Mouse (Mus musculus) left cerebral cortex, postnatal 14 days (tissue): ENCODE results near the gene Ap1ar. TPM values are rescaled to one million over a fixed set of nuclear protein-coding genes. Genes with fewer than 3 reads are reported as not detected.
A peak's percentile ranks its signal among the peaks of the same experiment; 100 is the strongest.

ENCODE experiments used
- DNase-seq, 2 experiments: peaks; one replicate each; pipeline ENCODE4 v3.0.0; 2021 to 2022; ENCODE audit warnings: low spot score in 2 of 2, mixed read lengths in 1 of 2
- intact Hi-C: fragments of 180-260 bp; cut with DNase I; formaldehyde crosslinking; loops from one replicate; pipeline ENCODE4 v1.15.1; 2025
- long read RNA-seq, 2 experiments: library from polyadenylated mRNA; stranded (forward); transcript quantifications; one replicate each; pipeline ENCODE4 v2.0.0; 2021
- total RNA-seq, 2 experiments: library from RNA; stranded (reverse); gene quantifications; 2 replicates each; pipeline ENCODE4 v1.2.3; 2021

Gene Ap1ar
- total RNA-seq, result 10 to 100 TPM; 71.3 to 74.1 TPM
- long read RNA-seq, experiment 1, transcript Ap1ar-201 (10 exons, 2,662 nt), result minor isoform, 13 of 56 reads
- long read RNA-seq, experiment 1, transcript Ap1ar-210 (9 exons, 2,580 nt), result major isoform, 36 of 56 reads
- long read RNA-seq, experiment 1, partial matches to known transcripts, result 0 of 56 reads
- long read RNA-seq, experiment 1, other reads (novel, unspliced or antisense), result 6 of 56 reads
- long read RNA-seq, experiment 2, transcript Ap1ar-210 (9 exons, 2,580 nt), result major isoform, 42 of 64 reads
- long read RNA-seq, experiment 2, transcript Ap1ar-201 (10 exons, 2,662 nt), result minor isoform, 11 of 64 reads
- long read RNA-seq, experiment 2, partial matches to known transcripts, result 3 of 64 reads
- long read RNA-seq, experiment 2, other reads (novel, unspliced or antisense), result 4 of 64 reads

DNA sequence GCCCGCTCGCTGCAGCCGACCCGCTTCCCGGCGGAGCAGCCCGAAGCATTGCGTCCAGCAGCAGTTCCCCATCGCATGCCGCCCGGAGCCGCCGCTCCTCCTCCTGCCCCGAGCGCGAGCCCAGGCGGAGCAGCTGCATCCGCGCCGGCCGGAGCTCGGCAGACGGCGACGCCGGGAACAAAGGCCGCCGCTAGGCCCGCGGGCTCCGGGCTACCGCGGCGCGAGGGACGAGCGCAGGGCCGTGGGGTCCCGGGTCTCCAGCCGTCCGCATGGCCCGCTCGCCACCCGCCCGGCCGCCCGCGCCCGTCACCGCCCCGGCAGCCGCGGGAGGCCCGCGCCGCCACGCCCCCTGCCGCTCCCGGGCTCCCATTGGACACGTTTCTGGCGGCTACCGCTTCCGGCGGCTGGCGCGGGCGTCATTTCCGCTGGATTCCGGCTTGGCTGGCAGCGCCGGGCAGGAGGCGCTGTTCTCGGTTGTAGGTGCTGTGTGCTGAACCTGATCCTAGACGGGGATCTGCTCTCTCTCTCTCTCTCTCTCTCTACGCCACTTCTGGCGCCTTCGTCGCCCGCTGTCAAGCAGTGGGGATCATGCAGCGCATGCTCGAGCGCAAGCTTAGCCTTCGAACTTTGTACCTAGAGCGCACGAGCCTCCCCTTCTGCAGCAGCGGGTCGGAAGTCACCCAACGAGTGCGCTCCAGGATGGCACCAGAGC is at the start of gene Ap1ar:
Ap1ar (minus strand) TSS at position 370 of the 712 bp plus-strand sequence.
- peak; percentile 97 for DNase-seq
- intact Hi-C loops, result loop anchor here (10.0 kb wide), 1 partner anchor 213 kb away; no protein-coding TSS in a partner anchor

GRCm38 (mm10) chr3:127881684-127882083 is 44.4 kb upstream of the Ap1ar start:
- intact Hi-C loops, result no loop called here
- DNase-seq, result no peak

DNA sequence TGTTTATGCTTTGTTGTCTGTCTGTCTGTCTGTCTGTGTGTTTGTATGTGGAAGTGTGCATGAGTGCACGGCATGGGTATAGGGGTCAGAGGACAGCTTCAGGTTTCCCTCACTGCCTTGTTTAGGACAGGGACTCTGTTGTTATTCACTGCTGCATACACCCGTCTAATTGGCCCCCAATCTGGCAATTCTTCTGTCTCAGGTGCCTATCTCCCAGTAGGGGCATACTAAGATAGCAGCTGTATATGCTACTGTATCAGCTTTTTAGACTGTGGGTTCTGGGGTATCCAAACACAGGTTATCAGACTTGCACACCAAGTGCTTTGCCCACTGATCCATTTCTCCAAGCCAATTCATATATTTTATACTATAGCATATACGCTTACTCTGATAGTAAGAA is 42.6 kb upstream of the Ap1ar start:
- no peak for DNase-seq
- intact Hi-C loops, result no loop called here

- intact Hi-C loops, result no loop called here
- no peak for DNase-seq
These were observed 38.2 kb upstream of the Ap1ar start for GRCm38 (mm10) chr3:127875509-127875908.

DNA sequence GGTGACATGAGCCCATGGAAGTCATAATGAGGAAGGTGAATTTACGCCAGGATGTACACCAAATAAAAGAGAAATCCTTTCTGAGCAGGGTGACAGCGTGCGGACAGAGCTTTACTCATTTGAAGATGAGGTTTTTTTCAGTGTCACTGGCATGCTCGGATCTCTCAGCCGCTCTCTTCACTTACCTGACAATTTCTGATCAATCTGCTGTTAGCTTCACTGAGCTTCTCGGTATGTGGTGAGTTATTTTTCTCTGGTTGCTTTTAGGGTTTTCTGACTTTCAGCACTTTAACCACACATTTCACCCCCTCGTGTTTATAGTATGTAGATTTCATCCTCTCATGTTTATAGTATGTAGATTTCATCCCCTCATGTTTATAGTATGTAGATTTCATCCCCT is 37.7 kb upstream of the Ap1ar start:
- intact Hi-C loops, result no loop called here
- no peak for DNase-seq

DNA sequence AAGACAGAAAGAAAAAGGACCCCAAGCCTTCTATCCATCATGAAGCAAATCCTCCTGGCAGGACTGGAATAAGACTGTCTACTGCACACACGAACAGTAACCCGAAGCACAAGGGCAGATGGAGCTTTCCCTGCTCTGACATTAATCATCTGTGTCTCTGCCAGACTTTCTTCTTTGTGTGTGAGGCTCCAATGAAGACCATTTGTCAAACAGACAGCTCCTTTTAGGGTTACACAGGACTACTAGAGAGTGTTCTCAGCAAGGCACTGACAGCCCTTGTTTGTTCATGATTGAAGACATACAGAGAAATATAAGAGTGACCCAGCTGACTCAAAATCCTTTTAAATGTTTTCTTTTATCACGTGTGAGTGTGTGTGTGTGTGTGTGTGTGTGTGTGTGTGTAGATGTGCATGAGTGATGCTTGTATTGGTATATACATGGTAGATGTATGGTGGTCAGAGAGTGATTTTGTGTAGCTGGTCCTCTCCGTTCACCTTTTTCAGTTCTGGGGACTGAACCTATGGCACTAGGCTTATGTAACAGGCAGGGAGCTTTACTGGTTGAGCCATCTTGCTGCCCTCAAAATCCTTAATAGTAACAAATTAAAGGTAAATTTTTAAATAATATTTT is 37.0 kb upstream of the Ap1ar start:
- no peak for DNase-seq
- intact Hi-C loops, result no loop called here

DNA sequence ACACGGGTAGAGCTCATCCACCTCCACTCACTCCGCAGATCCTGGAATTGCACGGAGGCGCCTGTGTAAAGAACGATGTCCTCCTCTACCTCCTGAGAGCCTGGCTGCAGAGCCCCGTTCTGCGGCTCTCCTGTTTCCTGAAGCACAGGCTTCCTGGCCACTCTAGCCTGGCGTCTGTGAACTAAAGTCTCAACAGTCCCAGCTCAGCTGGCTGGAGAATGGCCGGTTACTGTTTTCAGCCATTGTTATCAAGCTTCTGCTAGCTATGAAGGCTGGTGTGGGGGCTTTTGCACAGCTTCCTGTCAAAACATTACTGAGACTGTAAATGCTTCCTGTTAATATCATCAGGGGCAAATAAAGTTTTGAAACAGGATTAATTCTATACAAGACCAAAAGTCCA is 34.3 kb upstream of the Ap1ar start:
- DNase-seq, result no peak
- intact Hi-C loops, result no loop called here

DNA sequence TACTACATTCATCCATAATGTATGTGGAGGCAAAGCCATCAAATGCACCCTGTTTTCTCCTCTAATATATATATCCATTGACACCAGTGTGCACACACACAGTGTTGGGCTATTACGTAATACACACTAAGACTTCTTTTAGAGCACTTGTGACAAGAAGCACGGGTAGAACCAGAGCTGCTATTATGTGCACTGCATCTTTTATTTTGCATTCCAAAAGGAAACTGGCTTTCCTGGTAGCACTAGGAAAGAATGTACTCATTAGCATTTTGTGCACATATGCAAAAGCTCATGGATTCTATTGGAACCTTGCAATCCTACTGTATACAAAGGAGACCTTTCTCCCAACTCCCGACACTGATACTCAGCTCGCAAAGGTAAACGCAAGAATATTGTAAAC is 31.6 kb upstream of the Ap1ar start:
- intact Hi-C loops, result no loop called here
- no peak for DNase-seq

DNA sequence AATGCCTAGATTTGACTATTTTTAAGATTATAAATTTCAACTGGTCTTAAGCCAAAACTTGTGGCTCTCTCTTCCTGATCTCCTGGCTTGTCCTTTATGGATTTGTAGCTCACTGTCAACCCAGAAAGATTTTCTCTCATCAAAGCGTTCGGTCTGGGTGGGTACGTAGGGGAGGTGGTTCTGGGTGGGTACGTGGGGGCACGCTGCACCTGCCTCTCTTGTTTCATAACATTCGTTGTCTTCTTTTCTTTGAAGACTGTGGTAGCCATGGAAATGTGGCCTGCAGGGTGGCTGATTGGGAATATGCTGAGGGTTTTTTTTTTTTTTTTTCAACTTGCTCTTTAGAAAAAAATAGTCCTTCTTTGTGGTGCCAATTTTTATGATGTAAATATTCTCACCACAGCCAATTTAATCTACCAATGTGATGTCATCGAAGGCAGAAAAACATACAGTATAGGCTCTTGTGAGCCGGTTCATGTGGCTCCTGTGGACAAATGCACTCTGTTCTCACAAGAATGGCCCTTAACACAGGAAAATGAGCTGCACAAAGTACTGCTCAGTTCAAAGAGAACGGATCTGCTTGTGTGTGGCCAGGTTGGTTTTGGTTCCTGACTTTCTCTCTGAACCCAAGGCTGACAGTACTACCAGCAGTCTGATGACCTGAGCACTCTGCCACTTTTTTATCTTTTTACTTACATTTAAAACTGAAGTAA is 30.9 kb upstream of the Ap1ar start:
- intact Hi-C loops, result no loop called here
- no peak for DNase-seq

DNA sequence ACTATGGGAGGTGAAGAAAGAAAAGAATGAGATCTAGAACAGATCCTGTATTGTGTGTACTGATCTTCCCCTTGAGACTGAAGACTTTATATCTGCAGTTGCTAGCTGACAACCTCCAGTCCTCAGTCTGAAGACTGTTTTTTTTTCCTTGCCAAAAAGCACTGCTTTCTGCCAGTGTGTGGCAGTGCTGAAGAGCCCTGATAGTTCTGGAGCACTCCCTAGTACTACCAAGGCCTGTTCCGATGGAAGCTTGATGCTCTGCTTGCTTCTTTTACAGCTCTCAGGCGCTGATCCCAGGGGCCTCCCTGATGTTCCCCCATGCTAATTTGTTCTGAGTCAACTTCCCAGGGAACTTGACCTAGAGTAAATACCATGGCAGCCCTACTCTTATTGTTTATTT is 26.9 kb upstream of the Ap1ar start:
- DNase-seq, result no peak
- intact Hi-C loops, result no loop called here

GRCm38 (mm10) chr3:127863571-127863970 is 26.2 kb upstream of the Ap1ar start:
- intact Hi-C loops, result no loop called here
- no peak for DNase-seq

- no peak for DNase-seq
- intact Hi-C loops, result no loop called here
These were observed 25.2 kb upstream of the Ap1ar start for GRCm38 (mm10) chr3:127862479-127862878.

- intact Hi-C loops, result no loop called here
- no peak for DNase-seq
These were observed 24.0 kb upstream of the Ap1ar start for GRCm38 (mm10) chr3:127861340-127861739.

GRCm38 (mm10) chr3:127853431-127854206 is 16.3 kb upstream of the Ap1ar start:
- DNase-seq, result peak; percentile 76 to 87
- intact Hi-C loops, result loop anchor here (1.0 kb wide), 1 partner anchor 96 kb away; no protein-coding TSS in a partner anchor

- no peak for DNase-seq
- intact Hi-C loops, result loop anchor here (1.0 kb wide), 1 partner anchor 97 kb away; no protein-coding TSS in a partner anchor
These were observed 15.4 kb upstream of the Ap1ar start for GRCm38 (mm10) chr3:127852722-127853121.

- intact Hi-C loops, result no loop called here
- DNase-seq, result no peak
These were observed 13.7 kb upstream of the Ap1ar start for GRCm38 (mm10) chr3:127850776-127851646.

GRCm38 (mm10) chr3:127849922-127850321 is 12.6 kb upstream of the Ap1ar start:
- intact Hi-C loops, result no loop called here
- DNase-seq, result no peak
